Mouse (Mus musculus): ENCODE data around the gene Gm5134. TPM values are rescaled to one million over a fixed set of nuclear protein-coding genes. Genes with fewer than 3 reads are reported as not detected.

The Gm5134 gene
- polyA plus RNA-seq, 1 experiment from 2014 or later: not detected

DNA sequence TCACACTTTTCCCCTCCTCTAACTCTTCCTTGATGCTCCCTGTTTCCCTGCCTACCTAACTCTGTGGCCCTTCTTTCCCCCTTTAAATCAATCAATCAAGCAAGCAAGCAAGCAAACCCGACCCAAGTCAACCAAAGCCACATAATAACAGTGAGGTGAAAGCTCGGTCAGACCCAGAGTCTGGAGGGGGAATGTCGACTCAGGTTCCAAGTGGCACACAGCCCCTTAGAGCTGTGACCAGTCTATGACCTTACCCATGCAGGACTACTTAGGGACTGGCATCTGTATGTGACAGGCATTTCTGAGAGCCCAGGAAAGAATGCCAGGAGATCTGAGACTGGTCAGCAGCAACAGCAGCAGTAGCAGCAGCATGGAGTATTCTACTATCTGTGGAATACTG is 42.0 kb downstream of the Gm5134 start:
- Histone ChIP-seq H3K36me3 (ENCODE audit: control insufficient read depth, insufficient read depth, low read length) (no peaks in the 10 kb centered on the region), H3K9me3 (ENCODE audit: control insufficient read depth, low read length) (no peaks in the 10 kb centered on the region), H3K4me1 (replicated peaks; ENCODE audit: control insufficient read depth, insufficient read depth, low read length) (no peaks in the 10 kb centered on the region), H3K9ac (ENCODE audit: low read length) (no peak overlapping the region), H3K27me3 (ENCODE audit: control insufficient read depth, insufficient read depth, low read length) (no peaks in the 10 kb centered on the region), H3K4me3 (ENCODE audit: low read depth, low read length) (no peak overlapping the region), H3K4me2 (ENCODE audit: low read depth, low read length, severe bottlenecking) (no peak overlapping the region), H3K27ac (ENCODE audit: low read depth, low read length) (no peak overlapping the region)
- ATAC-seq (replicated peaks; ENCODE audit: low FRiP score) (no peak), DNase-seq (ENCODE audit: low spot score) (no peak)
- 74% methylated on average over 3 of the region's 3 CpGs for WGBS

DNA sequence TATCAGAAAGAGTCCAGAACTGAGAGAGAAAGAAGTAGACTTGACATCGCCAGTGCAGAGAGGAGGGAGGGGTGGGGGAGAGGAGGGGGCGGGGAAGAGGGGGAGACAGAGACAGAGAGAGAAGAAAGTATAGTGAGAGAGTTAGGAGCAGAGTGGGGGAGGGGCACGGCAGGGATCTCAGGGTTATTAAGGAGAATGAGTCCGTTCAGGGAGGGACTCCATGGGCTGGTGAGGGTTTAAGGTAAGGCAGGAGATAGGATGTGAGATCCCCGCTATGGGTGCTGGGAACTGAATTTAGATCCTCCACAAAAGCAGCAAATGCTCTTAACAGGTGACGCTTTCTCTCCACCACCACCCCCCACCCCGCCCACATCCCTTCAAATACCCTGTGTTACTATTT is 46.8 kb downstream of the Gm5134 start:
- ATAC-seq (replicated peaks; ENCODE audit: low FRiP score): no peak
- no peak overlapping the region for H3K27ac ChIP-seq (ENCODE audit: low read depth, low read length)
- WGBS: 23% methylated on average over 7 of the region's 7 CpGs

DNA sequence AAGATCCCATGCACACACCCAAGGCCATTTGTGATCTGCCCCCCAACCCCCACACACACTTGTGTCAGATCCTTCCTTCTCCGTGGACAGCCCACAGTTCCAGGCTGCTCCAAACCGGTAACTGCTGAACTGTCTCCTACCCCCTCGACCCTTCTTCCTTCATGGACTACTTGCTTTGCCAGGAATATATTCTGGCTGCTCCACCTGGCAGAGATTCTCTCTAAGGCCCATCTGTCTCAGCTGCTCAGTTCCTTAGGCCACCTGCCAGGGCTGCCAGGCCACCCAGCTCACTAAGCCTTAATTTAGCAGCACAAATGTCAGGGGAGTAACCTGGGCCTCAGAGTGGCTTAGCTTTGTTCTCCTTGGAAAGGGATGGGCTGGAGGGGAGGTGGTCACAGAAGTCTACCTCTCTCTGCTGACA is 47.8 kb downstream of the Gm5134 start:
- WGBS: 32% methylated on average over 3 of the region's 3 CpGs
- H3K9ac ChIP-seq (ENCODE audit: low read length): no peak overlapping the region
- H3K9me3 ChIP-seq (ENCODE audit: control insufficient read depth, low read length): no peaks in the 10 kb centered on the region
- no peaks in the 10 kb centered on the region for H3K4me1 ChIP-seq (replicated peaks; ENCODE audit: control insufficient read depth, insufficient read depth, low read length)
- no peak for DNase-seq (ENCODE audit: low spot score)
- no peak overlapping the region for H3K4me3 ChIP-seq (ENCODE audit: low read depth, low read length)
- H3K27me3 ChIP-seq (ENCODE audit: control insufficient read depth, insufficient read depth, low read length): no peaks in the 10 kb centered on the region
- H3K36me3 ChIP-seq (ENCODE audit: control insufficient read depth, insufficient read depth, low read length): no peaks in the 10 kb centered on the region
- no peak for ATAC-seq (replicated peaks; ENCODE audit: low FRiP score)
- H3K4me2 ChIP-seq (ENCODE audit: low read depth, low read length, severe bottlenecking): no peak overlapping the region
- H3K27ac ChIP-seq (ENCODE audit: low read depth, low read length): no peak overlapping the region

More for the DNA sequence above, 46.8 kb downstream of the Gm5134 start:
- Histone ChIP-seq H3K4me2 (ENCODE audit: low read depth, low read length, severe bottlenecking) (no peak overlapping the region), H3K4me3 (ENCODE audit: low read depth, low read length) (no peak overlapping the region), H3K9ac (ENCODE audit: low read length) (no peak overlapping the region), H3K27me3 (ENCODE audit: control insufficient read depth, insufficient read depth, low read length) (no peaks in the 10 kb centered on the region), H3K4me1 (replicated peaks; ENCODE audit: control insufficient read depth, insufficient read depth, low read length) (no peaks in the 10 kb centered on the region), H3K9me3 (ENCODE audit: control insufficient read depth, low read length) (no peaks in the 10 kb centered on the region), H3K36me3 (ENCODE audit: control insufficient read depth, insufficient read depth, low read length) (no peaks in the 10 kb centered on the region)
- DNase-seq (ENCODE audit: low spot score): no peak

DNA sequence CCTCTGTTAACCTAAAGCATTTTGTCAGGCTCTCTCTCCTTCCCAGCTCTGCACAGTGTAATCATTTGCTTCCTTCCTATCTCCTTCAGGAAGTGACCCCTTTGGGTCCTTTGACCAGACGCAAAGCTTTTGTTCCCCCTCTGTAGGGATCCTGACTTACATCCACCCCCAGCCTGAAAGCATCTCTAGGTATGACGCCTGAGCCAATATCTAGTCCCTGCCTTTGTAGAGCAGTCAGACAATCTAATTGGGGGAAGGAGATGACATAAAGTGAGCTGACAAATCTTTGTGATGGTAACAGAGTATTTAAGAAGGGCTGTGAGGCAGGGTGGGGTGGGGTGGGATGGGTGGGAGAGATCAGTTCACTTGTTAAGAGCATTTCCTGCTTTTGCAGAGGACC is 48.3 kb downstream of the Gm5134 start:
- WGBS: 19% methylated on average over 2 of the region's 2 CpGs
- ATAC-seq (replicated peaks; ENCODE audit: low FRiP score): no peak

DNA sequence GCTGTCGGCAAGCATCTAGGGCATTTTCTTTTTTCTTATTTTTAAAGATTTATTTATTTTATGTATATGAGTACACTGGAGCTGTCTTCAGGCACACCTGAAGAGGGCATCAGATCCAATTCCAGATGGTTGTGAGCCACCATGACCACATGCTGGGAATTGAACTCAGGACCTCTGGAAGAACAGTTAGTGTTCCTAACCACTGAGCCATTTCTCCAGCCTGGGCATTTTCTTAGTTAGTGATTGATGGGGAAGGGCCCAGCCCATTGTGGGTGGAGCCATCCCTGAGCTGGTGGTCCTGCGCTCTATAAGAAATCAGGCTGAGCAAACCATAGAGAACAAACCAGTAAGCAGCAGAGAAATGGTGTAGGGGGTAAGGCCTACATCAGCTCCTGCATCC is 48.9 kb downstream of the Gm5134 start:
- Histone ChIP-seq H3K4me3 (ENCODE audit: low read depth, low read length) (no peak overlapping the region), H3K4me2 (ENCODE audit: low read depth, low read length, severe bottlenecking) (no peak overlapping the region), H3K27ac (ENCODE audit: low read depth, low read length) (no peak overlapping the region), H3K27me3 (ENCODE audit: control insufficient read depth, insufficient read depth, low read length) (no peaks in the 10 kb centered on the region), H3K9ac (ENCODE audit: low read length) (no peak overlapping the region), H3K36me3 (ENCODE audit: control insufficient read depth, insufficient read depth, low read length) (no peaks in the 10 kb centered on the region), H3K9me3 (ENCODE audit: control insufficient read depth, low read length) (no peaks in the 10 kb centered on the region), H3K4me1 (replicated peaks; ENCODE audit: control insufficient read depth, insufficient read depth, low read length) (no peaks in the 10 kb centered on the region)
- 91% methylated on average over 2 of the region's 2 CpGs for WGBS
- ATAC-seq (replicated peaks; ENCODE audit: low FRiP score) (no peak), DNase-seq (ENCODE audit: low spot score) (no peak)

More for the DNA sequence above, 48.3 kb downstream of the Gm5134 start:
- H3K4me3 ChIP-seq (ENCODE audit: low read depth, low read length): no peak overlapping the region
- no peaks in the 10 kb centered on the region for H3K36me3 ChIP-seq (ENCODE audit: control insufficient read depth, insufficient read depth, low read length)
- no peak overlapping the region for H3K9ac ChIP-seq (ENCODE audit: low read length)
- no peaks in the 10 kb centered on the region for H3K4me1 ChIP-seq (replicated peaks; ENCODE audit: control insufficient read depth, insufficient read depth, low read length)
- no peak for DNase-seq (ENCODE audit: low spot score)
- no peaks in the 10 kb centered on the region for H3K9me3 ChIP-seq (ENCODE audit: control insufficient read depth, low read length)
- no peak overlapping the region for H3K4me2 ChIP-seq (ENCODE audit: low read depth, low read length, severe bottlenecking)
- H3K27me3 ChIP-seq (ENCODE audit: control insufficient read depth, insufficient read depth, low read length): no peaks in the 10 kb centered on the region
- H3K27ac ChIP-seq (ENCODE audit: low read depth, low read length): no peak overlapping the region

DNA sequence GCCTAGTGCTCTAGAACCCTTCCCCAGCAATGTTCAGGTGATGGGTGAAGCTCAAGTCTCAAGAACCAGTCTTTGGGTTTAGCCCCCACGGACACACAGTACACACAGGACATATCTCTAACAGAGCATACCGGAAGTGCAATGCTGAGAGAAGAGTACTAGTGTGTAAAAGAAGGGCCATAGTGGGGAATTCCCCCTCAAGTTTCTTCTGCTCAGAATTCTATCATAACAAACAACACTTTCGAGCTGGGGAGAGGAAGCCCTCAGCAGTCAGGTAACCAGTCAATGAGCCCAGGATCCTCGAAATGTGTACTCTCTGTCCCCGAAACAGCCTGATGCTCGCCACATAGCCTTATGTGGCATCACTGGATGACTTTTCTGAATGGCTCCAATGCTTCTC is 52.1 kb downstream of the Gm5134 start:
- 85% methylated on average over 6 of the region's 6 CpGs for WGBS
- H3K27me3 ChIP-seq (ENCODE audit: control insufficient read depth, insufficient read depth, low read length): no peaks in the 10 kb centered on the region
- H3K4me1 ChIP-seq (replicated peaks; ENCODE audit: control insufficient read depth, insufficient read depth, low read length): no peaks in the 10 kb centered on the region
- no peaks in the 10 kb centered on the region for H3K9me3 ChIP-seq (ENCODE audit: control insufficient read depth, low read length)
- H3K36me3 ChIP-seq (ENCODE audit: control insufficient read depth, insufficient read depth, low read length): no peaks in the 10 kb centered on the region
- DNase-seq (ENCODE audit: low spot score) (no peak), ATAC-seq (replicated peaks; ENCODE audit: low FRiP score) (no peak)
- no peak overlapping the region for H3K4me2 ChIP-seq (ENCODE audit: low read depth, low read length, severe bottlenecking)
- H3K4me3 ChIP-seq (ENCODE audit: low read depth, low read length): no peak overlapping the region
- H3K27ac ChIP-seq (ENCODE audit: low read depth, low read length): no peak overlapping the region
- H3K9ac ChIP-seq (ENCODE audit: low read length): no peak overlapping the region

DNA sequence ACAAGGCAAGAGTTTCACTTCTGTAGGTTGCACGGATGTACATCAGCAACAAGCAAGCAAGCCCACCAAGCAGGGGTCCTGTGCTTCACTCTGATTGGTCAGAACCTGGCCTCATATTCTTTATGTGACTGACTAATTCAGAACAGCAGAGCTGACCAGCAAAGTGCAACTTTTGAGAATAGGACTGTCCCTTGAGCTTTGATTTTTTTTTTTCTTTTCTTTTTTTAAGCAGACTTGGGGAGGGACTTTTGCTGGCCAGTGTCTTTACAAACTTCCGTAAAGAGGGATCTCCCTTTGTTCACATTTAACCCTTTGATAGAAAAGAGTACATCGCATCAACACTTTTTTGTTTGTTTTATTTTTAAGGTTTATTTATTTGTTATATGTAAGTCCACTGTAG is 55.5 kb downstream of the Gm5134 start:
- H3K4me3 ChIP-seq (ENCODE audit: low read depth, low read length): no peak overlapping the region
- no peaks in the 10 kb centered on the region for H3K27me3 ChIP-seq (ENCODE audit: control insufficient read depth, insufficient read depth, low read length)
- no peaks in the 10 kb centered on the region for H3K36me3 ChIP-seq (ENCODE audit: control insufficient read depth, insufficient read depth, low read length)

DNA sequence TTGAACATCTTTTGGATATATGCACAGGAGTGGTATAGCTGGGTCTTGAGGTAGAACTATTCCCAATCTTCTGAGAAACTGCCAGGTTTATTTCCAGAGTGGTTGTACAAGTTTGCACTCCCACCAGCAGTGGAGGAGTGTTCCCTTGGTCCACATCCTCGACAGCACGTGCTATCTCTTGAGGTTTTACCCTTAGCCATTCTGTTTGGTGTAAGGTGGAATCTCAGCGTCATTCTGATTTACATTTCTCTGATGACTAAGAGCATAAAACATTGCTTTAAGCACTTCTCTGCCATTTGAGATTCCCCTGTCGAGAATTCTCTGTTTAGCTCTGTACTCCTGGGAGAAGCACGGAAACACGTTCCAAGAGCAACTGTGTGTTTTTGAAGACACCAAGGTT is 58.6 kb downstream of the Gm5134 start:
- no peaks in the 10 kb centered on the region for H3K36me3 ChIP-seq (ENCODE audit: control insufficient read depth, insufficient read depth, low read length)
- no peaks in the 10 kb centered on the region for H3K9me3 ChIP-seq (ENCODE audit: control insufficient read depth, low read length)
- H3K9ac ChIP-seq (ENCODE audit: low read length): no peak overlapping the region
- H3K4me3 ChIP-seq (ENCODE audit: low read depth, low read length): no peak overlapping the region
- ATAC-seq (replicated peaks; ENCODE audit: low FRiP score): no peak
- H3K4me1 ChIP-seq (replicated peaks; ENCODE audit: control insufficient read depth, insufficient read depth, low read length): no peaks in the 10 kb centered on the region
- no peak overlapping the region for H3K4me2 ChIP-seq (ENCODE audit: low read depth, low read length, severe bottlenecking)
- DNase-seq (ENCODE audit: low spot score): no peak
- H3K27ac ChIP-seq (ENCODE audit: low read depth, low read length): no peak overlapping the region
- no peaks in the 10 kb centered on the region for H3K27me3 ChIP-seq (ENCODE audit: control insufficient read depth, insufficient read depth, low read length)
- WGBS: 85% methylated on average over 6 of the region's 6 CpGs

More for the DNA sequence above, 55.5 kb downstream of the Gm5134 start:
- whole genome bisulfite sequencing: 86% methylated on average over 3 of the region's 3 CpGs
- Histone ChIP-seq H3K9ac (ENCODE audit: low read length) (no peak overlapping the region), H3K27ac (ENCODE audit: low read depth, low read length) (no peak overlapping the region), H3K4me1 (replicated peaks; ENCODE audit: control insufficient read depth, insufficient read depth, low read length) (no peaks in the 10 kb centered on the region), H3K9me3 (ENCODE audit: control insufficient read depth, low read length) (no peaks in the 10 kb centered on the region), H3K4me2 (ENCODE audit: low read depth, low read length, severe bottlenecking) (no peak overlapping the region)
- DNase-seq (ENCODE audit: low spot score): no peak
- no peak for ATAC-seq (replicated peaks; ENCODE audit: low FRiP score)

DNA sequence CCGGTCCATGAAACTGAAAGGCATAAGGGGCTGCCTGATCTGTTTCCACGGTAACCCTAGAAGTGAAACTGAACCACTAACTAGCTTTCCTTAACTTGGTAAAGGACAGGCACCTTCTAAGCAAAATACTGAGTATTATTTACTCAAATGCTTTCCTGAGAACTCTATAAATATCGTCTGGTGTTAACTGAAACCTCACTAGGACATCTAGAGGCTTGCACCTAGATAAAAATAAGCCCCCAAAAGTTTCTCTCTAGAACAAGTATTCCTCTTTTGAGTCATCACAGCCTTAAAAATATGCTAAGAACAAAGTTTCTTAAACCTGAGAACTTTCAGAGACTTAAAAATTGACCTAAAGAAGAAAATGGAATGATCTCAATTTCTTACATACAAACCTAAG is 62.6 kb downstream of the Gm5134 start:
- WGBS: 91% methylated on average over 3 of the region's 3 CpGs
- ATAC-seq (replicated peaks; ENCODE audit: low FRiP score) (no peak), DNase-seq (ENCODE audit: low spot score) (no peak)
- Histone ChIP-seq H3K9ac (ENCODE audit: low read length) (no peak overlapping the region), H3K4me3 (ENCODE audit: low read depth, low read length) (no peak overlapping the region), H3K36me3 (ENCODE audit: control insufficient read depth, insufficient read depth, low read length) (no peaks in the 10 kb centered on the region), H3K27me3 (ENCODE audit: control insufficient read depth, insufficient read depth, low read length) (no peaks in the 10 kb centered on the region), H3K9me3 (ENCODE audit: control insufficient read depth, low read length) (no peaks in the 10 kb centered on the region), H3K4me1 (replicated peaks; ENCODE audit: control insufficient read depth, insufficient read depth, low read length) (no peaks in the 10 kb centered on the region), H3K4me2 (ENCODE audit: low read depth, low read length, severe bottlenecking) (no peak overlapping the region), H3K27ac (ENCODE audit: low read depth, low read length) (no peak overlapping the region)
